Mouse (Mus musculus): Measurements from ENCODE around the gene Snx6. TPM values are rescaled to one million over a fixed set of nuclear protein-coding genes. Genes with fewer than 3 reads are reported as not detected.
"Not testable (repeated sequence)": the region's sequence is repeated elsewhere in the genome, so short reads cannot be mapped to it uniquely, and the experiment has no call there.

Gene Snx6
- polyA plus RNA-seq, 1 experiment from 2014 or later: 195 TPM

DNA sequence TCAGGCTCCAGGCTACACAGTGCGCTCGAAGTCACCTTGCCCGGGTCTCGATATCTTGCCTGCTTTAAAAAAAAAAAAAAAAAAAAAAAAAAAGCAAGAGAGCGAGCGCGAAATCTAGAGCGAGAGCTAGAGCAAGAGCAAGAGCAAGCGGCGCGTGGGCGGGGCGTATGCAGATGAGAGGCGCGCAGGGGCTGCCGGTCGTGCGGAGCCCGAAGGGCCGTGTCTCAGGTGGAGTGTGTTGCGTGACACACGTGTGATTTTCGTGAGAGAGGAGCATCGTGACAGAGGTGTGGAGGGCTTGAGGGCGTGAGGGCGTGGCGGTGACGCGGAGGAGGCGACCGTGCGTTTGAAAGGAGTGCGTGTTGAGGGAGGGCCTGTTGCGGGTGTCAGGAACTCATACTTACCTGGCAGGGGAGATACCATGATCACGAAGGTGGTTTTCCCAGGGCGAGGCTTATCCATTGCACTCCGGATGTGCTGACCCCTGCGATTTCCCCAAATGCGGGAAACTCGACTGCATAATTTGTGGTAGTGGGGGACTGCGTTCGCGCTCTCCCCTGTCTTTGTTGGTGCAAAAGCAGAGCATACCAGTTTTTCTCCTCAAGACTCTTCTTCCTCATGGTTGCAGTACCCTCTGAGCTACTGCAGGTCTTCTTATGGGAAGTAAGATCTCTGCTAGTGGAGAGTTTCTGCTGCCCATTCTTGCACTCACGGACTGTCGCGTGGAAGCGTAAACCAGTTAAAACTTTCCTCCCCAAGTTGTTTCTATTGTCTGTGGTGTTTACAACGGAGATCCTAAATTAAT, 81.5 kb downstream of the Snx6 start:
- H3K4me3 ChIP-seq; DNase-seq (ENCODE audit: low spot score); H3K27me3 ChIP-seq (replicated peaks; ENCODE audit: low read depth, poor library complexity, severe bottlenecking); H3K36me3 ChIP-seq (replicated peaks); H3K27ac ChIP-seq (replicated peaks); H3K9me3 ChIP-seq; H3K4me1 ChIP-seq: not testable (repeated sequence)
- 0% methylated on average over 10 of the region's 48 CpGs for WGBS

DNA sequence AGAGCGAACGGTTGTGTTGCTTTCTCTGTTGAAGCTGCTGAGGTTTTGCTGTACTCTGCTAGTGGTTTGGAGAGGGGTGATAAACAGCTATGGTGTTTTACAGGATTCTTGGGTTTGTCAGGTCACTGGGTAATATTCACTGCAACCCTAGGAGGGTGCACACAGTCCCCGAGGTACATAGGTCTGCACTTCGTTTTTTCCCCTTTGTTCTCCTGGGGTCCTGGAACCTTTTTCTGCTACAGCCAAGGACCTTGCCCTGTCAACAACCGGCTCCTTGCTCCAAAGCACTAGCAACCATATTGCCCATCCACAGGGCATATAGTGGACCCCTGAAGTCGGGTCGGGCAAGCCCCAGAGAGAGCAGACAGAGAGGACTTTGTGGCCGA, 85.0 kb downstream of the Snx6 start:
- not testable (repeated sequence) for H3K4me3 ChIP-seq; H3K27me3 ChIP-seq (replicated peaks; ENCODE audit: low read depth, poor library complexity, severe bottlenecking); H3K4me1 ChIP-seq; H3K27ac ChIP-seq (replicated peaks); DNase-seq (ENCODE audit: low spot score); H3K9me3 ChIP-seq; H3K36me3 ChIP-seq (replicated peaks)
- WGBS: 0% methylated on average over 5 of the region's 8 CpGs

DNA sequence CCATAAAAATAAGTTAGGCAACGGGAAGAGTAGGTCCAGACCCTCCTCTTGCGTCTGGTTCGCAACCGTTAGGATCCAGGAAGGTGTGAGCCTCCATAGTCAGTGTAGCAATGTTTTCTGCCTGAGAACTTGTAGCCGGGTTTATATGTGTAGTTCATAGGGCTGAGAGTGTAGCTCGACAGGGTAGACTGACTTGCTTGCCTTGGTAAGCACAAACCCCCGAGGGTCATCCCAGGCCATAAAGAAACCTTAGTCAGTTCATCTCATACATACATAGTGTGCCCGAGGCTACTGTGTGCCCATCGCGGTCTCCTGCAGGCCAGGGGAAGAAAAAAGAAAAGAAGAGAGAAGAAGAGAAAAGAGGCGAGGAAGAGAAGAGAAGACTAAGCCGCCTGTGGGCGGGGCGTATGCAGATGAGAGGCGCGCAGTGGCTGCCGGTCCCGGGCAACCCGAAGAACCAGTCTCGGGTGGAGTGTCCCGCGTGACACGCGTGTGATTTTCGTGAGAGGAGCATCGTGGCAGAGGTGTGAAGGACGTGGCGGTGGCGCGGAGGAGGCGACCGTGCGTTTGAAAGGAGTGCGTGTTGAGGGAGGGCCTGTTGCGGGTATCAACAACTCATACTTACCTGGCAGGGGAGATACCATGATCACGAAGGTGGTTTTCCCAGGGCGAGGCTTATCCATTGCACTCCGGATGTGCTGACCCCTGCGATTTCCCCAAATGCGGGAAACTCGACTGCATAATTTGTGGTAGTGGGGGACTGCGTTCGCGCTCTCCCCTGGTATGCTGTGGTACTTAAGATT, 85.6 kb downstream of the Snx6 start:
- not testable (repeated sequence) for DNase-seq (ENCODE audit: low spot score); H3K4me1 ChIP-seq; H3K36me3 ChIP-seq (replicated peaks); H3K9me3 ChIP-seq; H3K27me3 ChIP-seq (replicated peaks; ENCODE audit: low read depth, poor library complexity, severe bottlenecking)
- H3K27ac ChIP-seq (replicated peaks): peak overlapping the region; percentile 78; the same call in 1 of the 2 replicates
- under 1% methylated on average over 13 of the region's 44 CpGs for WGBS
- peak overlapping the region; percentile 43; the same call in 1 of the 2 replicates for H3K4me3 ChIP-seq

DNA sequence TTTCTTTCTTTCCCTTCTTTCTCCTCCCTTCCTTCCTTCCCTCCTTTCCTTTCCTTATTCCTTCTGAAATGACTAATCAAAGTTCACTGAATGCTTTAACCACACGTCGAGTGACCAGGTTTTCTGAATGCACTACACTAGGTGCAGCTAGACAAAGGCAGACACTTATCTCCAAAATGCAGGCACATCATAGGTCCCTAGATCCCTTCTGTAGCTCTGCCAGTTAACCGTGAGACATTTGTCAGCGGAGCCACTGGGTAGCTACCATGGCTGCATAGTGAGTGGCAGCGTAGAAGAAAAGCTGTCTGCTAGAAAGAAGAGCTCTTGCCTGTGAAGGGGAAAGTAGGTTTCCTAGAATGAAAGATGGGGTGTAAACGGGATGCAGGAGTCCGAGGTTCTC, 96.1 kb downstream of the Snx6 start:
- 81% methylated on average over 7 of the region's 7 CpGs for WGBS
- Histone ChIP-seq H3K9me3 (no peaks in the 10 kb centered on the region), H3K36me3 (replicated peaks) (no peaks in the 10 kb centered on the region), H3K27me3 (replicated peaks; ENCODE audit: low read depth, poor library complexity, severe bottlenecking) (no peaks in the 10 kb centered on the region), H3K4me1 (peaks cover 4% of the 10 kb centered on the region), H3K27ac (replicated peaks) (no peak overlapping the region), H3K4me3 (no peak overlapping the region)
- no peak for DNase-seq (ENCODE audit: low spot score)

DNA sequence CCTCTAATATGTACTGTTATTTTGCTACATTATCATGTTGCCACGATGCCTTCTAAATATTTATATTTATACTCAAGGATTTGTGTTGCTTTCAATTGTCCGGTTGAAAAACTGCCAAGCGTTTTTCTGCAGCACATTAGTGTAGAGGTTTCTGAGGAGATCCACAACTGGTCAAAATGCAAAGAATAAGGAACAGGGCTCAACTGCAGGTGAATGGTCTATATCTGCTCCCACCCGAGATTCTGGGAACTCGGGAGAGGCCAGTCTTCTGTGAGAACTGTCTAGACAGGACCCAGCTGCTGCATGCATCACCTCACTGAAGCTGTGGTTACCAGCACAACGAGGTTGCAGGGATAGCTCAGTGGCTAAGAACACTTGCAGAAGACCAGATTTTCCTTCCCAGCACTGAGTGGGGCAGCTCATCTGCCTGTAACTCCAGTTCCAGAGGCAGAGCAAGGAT, 97.7 kb downstream of the Snx6 start:
- 62% methylated on average over 6 of the region's 6 CpGs for WGBS
- DNase-seq (ENCODE audit: low spot score): no peak
- H3K27me3 ChIP-seq (replicated peaks; ENCODE audit: low read depth, poor library complexity, severe bottlenecking): no peaks in the 10 kb centered on the region
- H3K27ac ChIP-seq (replicated peaks): no peak overlapping the region
- no peak overlapping the region for H3K4me3 ChIP-seq
- no peaks in the 10 kb centered on the region; the same call in 1 of the 2 replicates for H3K36me3 ChIP-seq (replicated peaks)
- H3K4me1 ChIP-seq: peaks cover 4% of the 10 kb centered on the region
- no peaks in the 10 kb centered on the region for H3K9me3 ChIP-seq

DNA sequence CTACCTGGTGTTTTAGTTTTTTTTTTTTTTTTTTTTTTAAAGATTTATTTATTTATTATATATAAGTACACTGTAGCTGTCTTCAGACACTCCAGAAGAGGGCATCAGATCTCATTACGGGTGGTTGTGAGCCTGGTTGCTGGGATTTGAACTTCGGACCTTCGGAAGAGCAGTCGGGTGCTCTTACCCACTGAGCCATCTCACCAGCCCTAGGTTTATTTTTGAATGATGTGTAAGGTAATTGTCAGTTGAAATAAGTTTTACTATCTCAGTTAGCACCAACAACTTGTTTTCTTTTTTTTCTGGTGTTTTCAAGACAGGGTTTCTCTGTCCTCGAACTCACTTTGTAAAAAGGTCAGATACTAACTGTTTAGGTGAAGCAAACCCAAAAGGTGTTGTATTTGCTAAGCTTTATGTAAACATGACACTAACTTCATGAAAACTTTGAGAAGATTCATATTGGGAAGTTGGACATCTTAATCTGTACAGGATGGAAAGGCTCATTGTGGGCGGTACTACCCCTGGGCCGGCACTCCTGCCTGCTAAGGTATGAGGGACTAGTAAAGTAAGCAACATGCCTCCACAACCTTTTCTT, 98.4 kb downstream of the Snx6 start:
- Histone ChIP-seq H3K27ac (replicated peaks) (no peak overlapping the region), H3K9me3 (no peaks in the 10 kb centered on the region), H3K4me3 (no peak overlapping the region), H3K36me3 (replicated peaks) (peaks cover 7% of the 10 kb centered on the region), H3K4me1 (peaks cover 4% of the 10 kb centered on the region), H3K27me3 (replicated peaks; ENCODE audit: low read depth, poor library complexity, severe bottlenecking) (no peaks in the 10 kb centered on the region)
- peak; percentile 21 for DNase-seq (ENCODE audit: low spot score)
- WGBS: 11% methylated on average over 7 of the region's 7 CpGs

Other genes starting within 250 kb of the Snx6 start
- 148 and 155 TPM in 2 replicates for gene Sptssa, start 139.1 kb downstream of the Snx6 start, polyA plus RNA-seq (2016; fragmentation: Nextera tagmentation; extraction: Ambion mirVana)
- 64.4 and 72.8 TPM in 2 replicates for gene Eapp, start 99.8 kb downstream of the Snx6 start, polyA plus RNA-seq (2016; fragmentation: Nextera tagmentation; extraction: Ambion mirVana)
- gene Cfl2, start 67.2 kb upstream of the Snx6 start, polyA plus RNA-seq (2016; fragmentation: Nextera tagmentation; extraction: Ambion mirVana): 159 and 165 TPM in 2 replicates
- not detected in 2 replicates for gene Gm20403, start 190.8 kb upstream of the Snx6 start, polyA plus RNA-seq (2016; fragmentation: Nextera tagmentation; extraction: Ambion mirVana)
- gene Baz1a, start 218.6 kb upstream of the Snx6 start, polyA plus RNA-seq (2016; fragmentation: Nextera tagmentation; extraction: Ambion mirVana): 34.5 and 38.0 TPM in 2 replicates